ENCODE assay signal across 20 mouse cellular contexts in the genomic region with DNA sequence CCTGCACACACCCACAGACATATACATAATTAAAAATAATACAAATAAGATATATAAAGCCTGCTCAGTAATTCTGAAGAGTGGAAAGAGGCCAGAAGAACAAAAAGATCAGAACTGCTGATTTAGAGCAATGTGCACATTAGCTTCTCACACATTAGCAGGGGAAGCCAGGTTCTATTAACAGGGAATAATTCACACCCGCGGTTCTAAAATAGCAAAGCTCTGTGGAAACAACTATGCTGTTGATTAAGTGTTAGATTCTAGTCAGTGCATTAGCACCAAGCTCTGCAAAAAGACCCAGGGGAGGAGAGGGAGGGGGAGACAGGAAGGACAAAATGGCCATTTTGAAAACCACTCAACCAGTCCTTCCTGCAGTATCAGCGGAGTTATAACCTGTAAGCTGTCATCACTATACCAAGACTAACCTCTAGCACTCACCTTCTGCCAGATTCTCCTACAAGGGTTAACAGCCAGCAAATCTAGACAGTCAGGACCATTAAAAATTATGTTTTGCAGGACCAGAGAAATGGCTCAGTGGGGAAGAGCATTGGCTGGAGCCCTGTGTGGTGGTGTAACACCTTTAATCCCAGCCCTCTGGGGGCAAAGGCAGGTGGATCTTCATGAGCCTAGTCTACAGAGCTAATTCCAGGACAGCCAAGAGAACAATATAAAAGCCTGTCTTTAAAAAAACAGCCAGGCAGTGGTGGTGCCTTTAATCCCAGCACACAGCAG. TPM values are rescaled to one million over a fixed set of nuclear protein-coding genes. Genes with fewer than 3 reads are reported as not detected.
A peak's percentile ranks its signal among the peaks of the same experiment; 100 is the strongest.
DNase-seq lines count a peak whose midpoint lies in the region; ATAC-seq and TF ChIP-seq lines count a peak whose summit lies in the region.
"Had no signal": no experiment of that assay in that cellular context is flagged by ENCODE, and none has a peak within 500 bp of the region (broad histone marks: within the 10 kb centered on the region; RNA-seq: fewer than 3 reads in every experiment).

No protein-coding gene starts in this region.

- no peak for DNase-seq in heart, adult 8-10 months (ENCODE audit: low spot score)
- peak; percentile 35 for DNase-seq in layer of hippocampus, adult 11-12 months (ENCODE audit: low spot score)
- DNase-seq in layer of hippocampus, postnatal 10 days (ENCODE audit: low spot score in 2 of 2): no peak
- DNase-seq in brain, embryonic 14.5 days (ENCODE audit: low read depth): peak; percentile 71
- no peak for DNase-seq in cerebellum, adult 2 months
- DNase-seq: adrenal gland, postnatal 36 days; cerebellum, adult 9-10 months; gastrocnemius, postnatal 14 days; heart, postnatal 14 days; kidney, adult 8-10 months; kidney, postnatal 25 days; spleen, adult 18-20 months; thymus, adult 2 months had no signal

- no peak overlapping the region for H3K4me2 ChIP-seq in heart, embryonic 13.5 days
- H3K4me2 ChIP-seq in neural tube, embryonic 15.5 days: no peak overlapping the region
- H3K4me2 ChIP-seq: limb, embryonic 15.5 days; liver, embryonic 15.5 days; neural tube, embryonic 12.5 days had no signal

- H3K27ac ChIP-seq in heart, embryonic 13.5 days (replicated peaks): peak overlapping the region; percentile 6; the same call in 1 of the 2 replicates
- H3K27ac ChIP-seq in neural tube, embryonic 15.5 days (replicated peaks): peak overlapping the region; percentile 46; the same call in 1 of the 2 replicates
- no peak overlapping the region for H3K27ac ChIP-seq in cerebellum, adult 2 months (ENCODE audit: insufficient read depth, low read length)
- H3K27ac ChIP-seq: limb, embryonic 15.5 days; liver, embryonic 15.5 days; macrophage; midbrain, embryonic 10.5 days; neural tube, embryonic 12.5 days had no signal

- no peak overlapping the region for H3K9ac ChIP-seq in heart, embryonic 13.5 days
- H3K9ac ChIP-seq in neural tube, embryonic 15.5 days (replicated peaks): no peak overlapping the region
- H3K9ac ChIP-seq: limb, embryonic 15.5 days; liver, embryonic 15.5 days; neural tube, embryonic 12.5 days had no signal

- H3K27me3 ChIP-seq in heart, embryonic 13.5 days (replicated peaks): no peaks in the 10 kb centered on the region
- H3K27me3 ChIP-seq in neural tube, embryonic 15.5 days (replicated peaks): no peaks in the 10 kb centered on the region
- no peaks in the 10 kb centered on the region for H3K27me3 ChIP-seq in cerebellum, adult 2 months (ENCODE audit: control insufficient read depth, insufficient read depth, low read length)
- H3K27me3 ChIP-seq: limb, embryonic 15.5 days; liver, embryonic 15.5 days; neural tube, embryonic 12.5 days had no signal

- peaks cover 21% of the 10 kb centered on the region for H3K4me1 ChIP-seq in heart, embryonic 13.5 days
- H3K4me1 ChIP-seq in neural tube, embryonic 15.5 days: peaks cover 23% of the 10 kb centered on the region
- no peaks in the 10 kb centered on the region for H3K4me1 ChIP-seq in cerebellum, adult 2 months (ENCODE audit: control insufficient read depth, insufficient read depth, low read length)
- H3K4me1 ChIP-seq: liver, embryonic 15.5 days; midbrain, embryonic 10.5 days; neural tube, embryonic 12.5 days had no signal

- no peak for ATAC-seq in heart, embryonic 13.5 days (ENCODE audit: extremely low read depth, insufficient number of reproducible peaks, low FRiP score, low TSS enrichment)
- no peak; the same call in 1 of the 2 replicates for ATAC-seq in neural tube, embryonic 15.5 days (ENCODE audit: low FRiP score)

- H3K36me3 ChIP-seq in heart, embryonic 13.5 days: peaks cover 10% of the 10 kb centered on the region
- H3K36me3 ChIP-seq in neural tube, embryonic 15.5 days: no peaks in the 10 kb centered on the region

- WGBS in heart, embryonic 13.5 days: 66% methylated on average over 3 of the region's 3 CpGs
- WGBS in neural tube, embryonic 15.5 days: 70% methylated on average over 3 of the region's 3 CpGs
- WGBS in cerebellum, adult 2 months: 87% methylated on average over 3 of the region's 3 CpGs

- H3K9me3 ChIP-seq in heart, embryonic 13.5 days: no peaks in the 10 kb centered on the region
- no peaks in the 10 kb centered on the region for H3K9me3 ChIP-seq in neural tube, embryonic 15.5 days (replicated peaks)
- H3K9me3 ChIP-seq: limb, embryonic 15.5 days; liver, embryonic 15.5 days; midbrain, embryonic 10.5 days; neural tube, embryonic 12.5 days had no signal

- no peak overlapping the region for H3K4me3 ChIP-seq in heart, embryonic 13.5 days
- no peak overlapping the region for H3K4me3 ChIP-seq in neural tube, embryonic 15.5 days (replicated peaks)
- no peak overlapping the region for H3K4me3 ChIP-seq in cerebellum, adult 2 months (replicated peaks; ENCODE audit: insufficient read depth, low read depth, low read length)
- H3K4me3 ChIP-seq: limb, embryonic 15.5 days; liver, embryonic 15.5 days; midbrain, embryonic 10.5 days; neural tube, embryonic 12.5 days had no signal

- TF ChIP-seq POLR2A in brain, embryonic 14.5 days (IDR thresholded peaks at IDR 0.05; ENCODE audit: borderline replicate concordance, extremely low read depth, insufficient read depth, insufficient read length, poor library complexity, severe bottlenecking): no peak
- no peak for TF ChIP-seq POLR2A in cerebellum, adult 2 months (IDR thresholded peaks at IDR 0.05; ENCODE audit: borderline replicate concordance, insufficient read depth, low read length)

- no peak for TF ChIP-seq CTCF in brain, embryonic 14.5 days (IDR thresholded peaks at IDR 0.05; ENCODE audit: borderline replicate concordance, extremely low read depth, insufficient read depth, insufficient read length)
- no peak for TF ChIP-seq CTCF in cerebellum, adult 2 months (IDR thresholded peaks at IDR 0.05; ENCODE audit: borderline replicate concordance, insufficient read depth, low read depth, low read length)

RNA-seq across cellular contexts. Expression of gene Cfdp1, which starts 45.0 kb away (rescaled TPM):
- 132 and 142 TPM in 2 replicates for polyA plus RNA-seq in heart, embryonic 13.5 days (2015; fragmentation: Nextera tagmentation; extraction: Ambion mirVana)
- 10 to 100 TPM; 27.4 to 37.6 (median 32.7) TPM for total RNA-seq in heart, adult 8-10 months (2022)
- 100 to 1,000 TPM; 100 to 101 TPM for total RNA-seq in layer of hippocampus, postnatal 10 days (2021)
- 65.0 and 97.6 TPM in 2 replicates for polyA plus RNA-seq in brain, embryonic 14.5 days (2012; rRNA removed)
- 194 and 201 TPM in 2 replicates for polyA plus RNA-seq in neural tube, embryonic 15.5 days (2015; fragmentation: Nextera tagmentation; extraction: Ambion mirVana)
- 82.0 and 94.5 TPM in 2 replicates for polyA plus RNA-seq in cerebellum, adult 2 months (2012; rRNA removed)

Comparison
In these comparisons a context has a peak if more than half of its experiments do, and no peak if none do; other contexts are left out.
1. DNase-seq: peak in layer of hippocampus, adult 11-12 months (single experiment) and brain, embryonic 14.5 days (single experiment); none in heart, adult 8-10 months (single experiment), layer of hippocampus, postnatal 10 days (0 of 2) and cerebellum, adult 2 months (0 of 2).